Mouse (Mus musculus): Measurements from ENCODE around the gene BC067074. TPM values are rescaled to one million over a fixed set of nuclear protein-coding genes. Genes with fewer than 3 reads are reported as not detected.
A peak's percentile ranks its signal among the peaks of the same experiment; 100 is the strongest.

Gene BC067074
- polyA plus RNA-seq, 1 experiment from 2014 or later = 6.0 TPM

GRCm38 (mm10) chr13:113333374-113333773, 40.4 kb downstream of the BC067074 start:
- Histone ChIP-seq H3K4me1 (ENCODE audit: control insufficient read depth, insufficient read depth, low read length) (0 out of 2 replicates have a peak, but pooled peaks cover 2% of the 10 kb centered on the region), H3K36me3 (ENCODE audit: control insufficient read depth, insufficient read depth, low read length) (no peaks in the 10 kb centered on the region), H3K27me3 (ENCODE audit: control insufficient read depth, insufficient read depth, low read length) (no peaks in the 10 kb centered on the region), H3K9ac (replicated peaks; ENCODE audit: low read depth, low read length) (no peak overlapping the region), H3K27ac (ENCODE audit: low read length) (no peak overlapping the region), H3K9me3 (ENCODE audit: control insufficient read depth, low read depth, low read length) (no peaks in the 10 kb centered on the region), H3K4me2 (replicated peaks; ENCODE audit: low read depth, low read length) (no peak overlapping the region), H3K4me3 (ENCODE audit: low read depth, low read length) (no peak overlapping the region)
- no peak for ATAC-seq (ENCODE audit: insufficient number of reproducible peaks, insufficient read depth, low FRiP score, low read depth)
- WGBS = 87% methylated on average over 6 of the region's 6 CpGs

- 56% methylated on average over 5 of the region's 5 CpGs for WGBS
- Histone ChIP-seq H3K27me3 (ENCODE audit: control insufficient read depth, insufficient read depth, low read length) (no peaks in the 10 kb centered on the region), H3K4me1 (ENCODE audit: control insufficient read depth, insufficient read depth, low read length) (0 out of 2 replicates have a peak, but pooled peaks cover 2% of the 10 kb centered on the region), H3K4me2 (replicated peaks; ENCODE audit: low read depth, low read length) (no peak overlapping the region), H3K36me3 (ENCODE audit: control insufficient read depth, insufficient read depth, low read length) (no peaks in the 10 kb centered on the region), H3K9ac (replicated peaks; ENCODE audit: low read depth, low read length) (no peak overlapping the region), H3K27ac (ENCODE audit: low read length) (no peak overlapping the region), H3K4me3 (ENCODE audit: low read depth, low read length) (no peak overlapping the region), H3K9me3 (ENCODE audit: control insufficient read depth, low read depth, low read length) (no peaks in the 10 kb centered on the region)
- ATAC-seq (ENCODE audit: insufficient number of reproducible peaks, insufficient read depth, low FRiP score, low read depth) = no peak
Measured at GRCm38 (mm10) chr13:113333931-113334330, 41.0 kb downstream of the BC067074 start.

- Histone ChIP-seq H3K36me3 (ENCODE audit: control insufficient read depth, insufficient read depth, low read length) (no peaks in the 10 kb centered on the region), H3K4me2 (replicated peaks; ENCODE audit: low read depth, low read length) (no peak overlapping the region), H3K27me3 (ENCODE audit: control insufficient read depth, insufficient read depth, low read length) (no peaks in the 10 kb centered on the region), H3K4me1 (ENCODE audit: control insufficient read depth, insufficient read depth, low read length) (0 out of 2 replicates have a peak, but pooled peaks cover 2% of the 10 kb centered on the region), H3K9ac (replicated peaks; ENCODE audit: low read depth, low read length) (no peak overlapping the region), H3K27ac (ENCODE audit: low read length) (no peak overlapping the region), H3K9me3 (ENCODE audit: control insufficient read depth, low read depth, low read length) (no peaks in the 10 kb centered on the region), H3K4me3 (ENCODE audit: low read depth, low read length) (no peak overlapping the region)
- ATAC-seq (ENCODE audit: insufficient number of reproducible peaks, insufficient read depth, low FRiP score, low read depth) = no peak
- 81% methylated on average over 4 of the region's 4 CpGs for WGBS
Measured at GRCm38 (mm10) chr13:113334773-113335172, 41.8 kb downstream of the BC067074 start.

GRCm38 (mm10) chr13:113337223-113337858, 44.4 kb downstream of the BC067074 start:
- H3K4me1 ChIP-seq (ENCODE audit: control insufficient read depth, insufficient read depth, low read length) = 0 out of 2 replicates have a peak, but pooled peaks cover 2% of the 10 kb centered on the region
- 0 out of 2 replicates have a peak, but pooled peaks have one; percentile 33 for ATAC-seq (ENCODE audit: insufficient number of reproducible peaks, insufficient read depth, low FRiP score, low read depth)
- WGBS = 61% methylated on average over 6 of the region's 6 CpGs

GRCm38 (mm10) chr13:113340644-113341043, 47.7 kb downstream of the BC067074 start:
- Histone ChIP-seq H3K9me3 (ENCODE audit: control insufficient read depth, low read depth, low read length) (no peaks in the 10 kb centered on the region), H3K4me2 (replicated peaks; ENCODE audit: low read depth, low read length) (no peak overlapping the region), H3K4me1 (ENCODE audit: control insufficient read depth, insufficient read depth, low read length) (0 out of 2 replicates have a peak, but pooled peaks cover 2% of the 10 kb centered on the region), H3K27ac (ENCODE audit: low read length) (no peak overlapping the region), H3K4me3 (ENCODE audit: low read depth, low read length) (no peak overlapping the region), H3K9ac (replicated peaks; ENCODE audit: low read depth, low read length) (no peak overlapping the region), H3K36me3 (ENCODE audit: control insufficient read depth, insufficient read depth, low read length) (no peaks in the 10 kb centered on the region), H3K27me3 (ENCODE audit: control insufficient read depth, insufficient read depth, low read length) (no peaks in the 10 kb centered on the region)
- WGBS = 76% methylated on average over 2 of the region's 2 CpGs
- no peak for ATAC-seq (ENCODE audit: insufficient number of reproducible peaks, insufficient read depth, low FRiP score, low read depth)

More at GRCm38 (mm10) chr13:113337223-113337858, 44.4 kb downstream of the BC067074 start:
- no peaks in the 10 kb centered on the region for H3K36me3 ChIP-seq (ENCODE audit: control insufficient read depth, insufficient read depth, low read length)
- H3K27ac ChIP-seq (ENCODE audit: low read length) = no peak overlapping the region
- H3K4me2 ChIP-seq (replicated peaks; ENCODE audit: low read depth, low read length) = no peak overlapping the region
- no peak overlapping the region for H3K9ac ChIP-seq (replicated peaks; ENCODE audit: low read depth, low read length)
- no peaks in the 10 kb centered on the region for H3K9me3 ChIP-seq (ENCODE audit: control insufficient read depth, low read depth, low read length)
- H3K27me3 ChIP-seq (ENCODE audit: control insufficient read depth, insufficient read depth, low read length) = no peaks in the 10 kb centered on the region
- no peak overlapping the region for H3K4me3 ChIP-seq (ENCODE audit: low read depth, low read length)

GRCm38 (mm10) chr13:113341161-113341560, 48.2 kb downstream of the BC067074 start:
- Histone ChIP-seq H3K9ac (replicated peaks; ENCODE audit: low read depth, low read length) (no peak overlapping the region), H3K36me3 (ENCODE audit: control insufficient read depth, insufficient read depth, low read length) (no peaks in the 10 kb centered on the region), H3K27me3 (ENCODE audit: control insufficient read depth, insufficient read depth, low read length) (no peaks in the 10 kb centered on the region), H3K4me1 (ENCODE audit: control insufficient read depth, insufficient read depth, low read length) (0 out of 2 replicates have a peak, but pooled peaks cover 2% of the 10 kb centered on the region), H3K9me3 (ENCODE audit: control insufficient read depth, low read depth, low read length) (no peaks in the 10 kb centered on the region), H3K4me2 (replicated peaks; ENCODE audit: low read depth, low read length) (no peak overlapping the region), H3K4me3 (ENCODE audit: low read depth, low read length) (no peak overlapping the region), H3K27ac (ENCODE audit: low read length) (no peak overlapping the region)
- ATAC-seq (ENCODE audit: insufficient number of reproducible peaks, insufficient read depth, low FRiP score, low read depth) = no peak

GRCm38 (mm10) chr13:113342355-113342919, 49.5 kb downstream of the BC067074 start:
- Histone ChIP-seq H3K27ac (ENCODE audit: low read length) (no peak overlapping the region), H3K4me1 (ENCODE audit: control insufficient read depth, insufficient read depth, low read length) (no peaks in the 10 kb centered on the region), H3K4me2 (replicated peaks; ENCODE audit: low read depth, low read length) (no peak overlapping the region), H3K9ac (replicated peaks; ENCODE audit: low read depth, low read length) (no peak overlapping the region), H3K36me3 (ENCODE audit: control insufficient read depth, insufficient read depth, low read length) (no peaks in the 10 kb centered on the region), H3K9me3 (ENCODE audit: control insufficient read depth, low read depth, low read length) (no peaks in the 10 kb centered on the region), H3K27me3 (ENCODE audit: control insufficient read depth, insufficient read depth, low read length) (no peaks in the 10 kb centered on the region), H3K4me3 (ENCODE audit: low read depth, low read length) (no peak overlapping the region)
- WGBS = 69% methylated on average over 10 of the region's 10 CpGs
- no peak for ATAC-seq (ENCODE audit: insufficient number of reproducible peaks, insufficient read depth, low FRiP score, low read depth)

- 63% methylated on average over 11 of the region's 11 CpGs for WGBS
Measured at GRCm38 (mm10) chr13:113350743-113351430, 57.9 kb downstream of the BC067074 start.

More at GRCm38 (mm10) chr13:113350743-113351430, 57.9 kb downstream of the BC067074 start:
- Histone ChIP-seq H3K27me3 (ENCODE audit: control insufficient read depth, insufficient read depth, low read length) (0 out of 2 replicates have a peak, but pooled peaks cover 3% of the 10 kb centered on the region), H3K27ac (ENCODE audit: low read length) (no peak overlapping the region; the same call in 1 of the 2 replicates), H3K36me3 (ENCODE audit: control insufficient read depth, insufficient read depth, low read length) (no peaks in the 10 kb centered on the region), H3K9me3 (ENCODE audit: control insufficient read depth, low read depth, low read length) (no peaks in the 10 kb centered on the region), H3K4me1 (ENCODE audit: control insufficient read depth, insufficient read depth, low read length) (peaks cover 6% of the 10 kb centered on the region; the same call in 1 of the 2 replicates), H3K4me2 (replicated peaks; ENCODE audit: low read depth, low read length) (no peak overlapping the region), H3K9ac (replicated peaks; ENCODE audit: low read depth, low read length) (no peak overlapping the region), H3K4me3 (ENCODE audit: low read depth, low read length) (no peak overlapping the region)
- ATAC-seq (ENCODE audit: insufficient number of reproducible peaks, insufficient read depth, low FRiP score, low read depth) = no peak

All from stomach, embryonic 14.5 days (tissue).